Mouse (Mus musculus) G1E (cell line): ENCODE results near the gene Ube4b. TPM values are rescaled to one million over a fixed set of nuclear protein-coding genes. Genes with fewer than 3 reads are reported as not detected.

Experiments used
- ATAC-seq: 2 replicates; pipeline ENCODE4 v1.8.0; 2016; ENCODE audit warnings: mild to moderate bottlenecking; ENCODE audit not compliant: insufficient number of reproducible peaks, poor library complexity, low FRiP score, severe bottlenecking; ENCODE audit errors: extremely low read depth
- DNase-seq: peaks from one replicate; pipeline ENCODE4 v3.0.0; 2012; ENCODE audit warnings: low spot score
- H3K27me3 ChIP-seq: 2 replicates; pipeline ENCODE4 v1.6.1; 2012; ENCODE audit warnings: mild to moderate bottlenecking, low read length, inconsistent platforms; ENCODE audit not compliant: insufficient read depth
- H3K36me3 ChIP-seq: replicated peaks from 2 replicates; pipeline ENCODE3; 2012; ENCODE audit warnings: mild to moderate bottlenecking, inconsistent platforms
- H3K4me1 ChIP-seq: 2 replicates; pipeline ENCODE4 v1.6.1; 2012; ENCODE audit warnings: low read depth, low read length, inconsistent platforms, mixed read lengths; ENCODE audit not compliant: insufficient read depth
- H3K4me3 ChIP-seq: 2 replicates; pipeline ENCODE4 v1.5.1; 2012; ENCODE audit warnings: low read depth, mild to moderate bottlenecking, inconsistent platforms, low read length, moderate library complexity, mixed read lengths
- H3K9me3 ChIP-seq: replicated peaks from 2 replicates; pipeline ENCODE4 v1.6.1; 2012; ENCODE audit warnings: inconsistent platforms
- CTCF ChIP-seq: IDR thresholded peaks from 2 replicates; pipeline ENCODE4 v1.5.1; 2012; ENCODE audit warnings: low read depth, low read length, inconsistent platforms, mixed read lengths
- GATA1 ChIP-seq: IDR thresholded peaks from 2 replicates; pipeline ENCODE4 v1.6.1; 2012; ENCODE audit warnings: borderline replicate concordance, low read length, inconsistent platforms, mixed read lengths
- GATA2 ChIP-seq: IDR thresholded peaks from 2 replicates; pipeline ENCODE4 v1.6.1; 2012; ENCODE audit warnings: low read depth, low read length, inconsistent platforms, borderline replicate concordance
- POLR2AphosphoS5 ChIP-seq: IDR thresholded peaks from 2 replicates; pipeline ENCODE4 v1.6.1; 2012; ENCODE audit warnings: low read depth, low read length, inconsistent platforms; ENCODE audit not compliant: insufficient replicate concordance
- TAL1 ChIP-seq: conservative IDR thresholded peaks from 2 replicates; pipeline ENCODE4 v1.6.1; 2012; ENCODE audit warnings: low read depth, low read length, inconsistent platforms, mixed read lengths
- polyA plus RNA-seq: library from polyadenylated mRNA; stranded (reverse); fragments of >175 nt; gene quantifications from 2 replicates; pipeline ENCODE4 v1.2.3, GENCODE M21; 2012
- total RNA-seq, 2 experiments: library from RNA; stranded (forward) in 1 of 2; stranded (reverse) in 1 of 2; fragments of 200-1000 nt in 1 of 2; fragments of >200 nt in 1 of 2; fragmentation: Nextera tagmentation in 1 of 2; gene quantifications; 2 replicates each; pipeline ENCODE4 v1.2.3; 2014 to 2017

Ube4b gene
- total and polyA plus RNA-seq, 3 experiments: 51.9 to 346 (median 118) TPM

DNA sequence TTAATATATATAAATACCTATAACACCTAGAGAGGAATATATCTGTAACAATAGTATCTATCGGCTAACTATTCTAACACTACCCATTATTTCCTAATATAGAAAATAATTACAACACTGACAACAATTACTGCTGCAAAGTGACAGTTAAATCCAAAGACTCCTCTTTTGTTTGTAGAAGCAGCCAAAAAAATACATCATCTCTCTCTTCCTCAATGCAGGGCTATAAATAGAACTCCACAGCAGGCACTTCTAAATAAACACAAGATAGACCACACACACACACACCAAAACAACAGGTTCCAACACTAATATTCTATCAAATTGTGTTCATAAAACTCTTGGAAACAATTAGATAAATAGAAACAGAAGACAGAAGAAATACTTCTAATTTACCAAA is 140.9 kb downstream of the Ube4b start:
- TF ChIP-seq POLR2AphosphoS5: no peak
- no peak for TF ChIP-seq GATA2
- no peak for TF ChIP-seq CTCF
- TF ChIP-seq TAL1: no peak
- no peak for TF ChIP-seq GATA1
- Histone ChIP-seq H3K36me3 (peaks cover 11% of the 10 kb centered on the region), H3K27me3 (no peaks in the 10 kb centered on the region)

DNA sequence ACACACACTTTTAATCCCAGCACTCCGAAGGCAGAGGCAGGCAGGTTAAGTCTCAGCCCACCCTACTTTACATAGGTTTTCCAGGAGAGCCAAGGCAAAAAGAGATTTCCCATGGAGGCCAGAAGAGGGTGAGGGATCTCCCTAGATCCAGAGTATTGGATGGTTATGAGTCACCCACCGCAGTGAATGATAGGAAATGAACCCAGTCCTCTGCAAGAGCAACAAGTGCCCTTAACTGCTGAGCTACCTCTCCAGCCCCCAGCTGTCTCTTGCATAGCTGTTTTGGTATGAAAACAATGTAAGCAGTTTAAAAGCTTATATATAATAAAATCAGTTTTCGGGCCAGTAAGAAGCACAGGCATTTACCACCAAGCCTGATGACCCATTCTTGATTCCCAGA is 143.5 kb downstream of the Ube4b start:
- H3K36me3 ChIP-seq: peaks cover 2% of the 10 kb centered on the region
- ATAC-seq (no peak), DNase-seq (no peak)
- H3K9me3 ChIP-seq: no peaks in the 10 kb centered on the region
- H3K4me3 ChIP-seq: no peak overlapping the region
- H3K4me1 ChIP-seq: peaks cover 11% of the 10 kb centered on the region
- no peaks in the 10 kb centered on the region for H3K27me3 ChIP-seq
- TF ChIP-seq GATA2: no peak

More for the DNA sequence above, 140.9 kb downstream of the Ube4b start:
- Histone ChIP-seq H3K9me3 (no peaks in the 10 kb centered on the region), H3K4me3 (no peak overlapping the region), H3K4me1 (peaks cover 15% of the 10 kb centered on the region)
- ATAC-seq (no peak), DNase-seq (no peak)

DNA sequence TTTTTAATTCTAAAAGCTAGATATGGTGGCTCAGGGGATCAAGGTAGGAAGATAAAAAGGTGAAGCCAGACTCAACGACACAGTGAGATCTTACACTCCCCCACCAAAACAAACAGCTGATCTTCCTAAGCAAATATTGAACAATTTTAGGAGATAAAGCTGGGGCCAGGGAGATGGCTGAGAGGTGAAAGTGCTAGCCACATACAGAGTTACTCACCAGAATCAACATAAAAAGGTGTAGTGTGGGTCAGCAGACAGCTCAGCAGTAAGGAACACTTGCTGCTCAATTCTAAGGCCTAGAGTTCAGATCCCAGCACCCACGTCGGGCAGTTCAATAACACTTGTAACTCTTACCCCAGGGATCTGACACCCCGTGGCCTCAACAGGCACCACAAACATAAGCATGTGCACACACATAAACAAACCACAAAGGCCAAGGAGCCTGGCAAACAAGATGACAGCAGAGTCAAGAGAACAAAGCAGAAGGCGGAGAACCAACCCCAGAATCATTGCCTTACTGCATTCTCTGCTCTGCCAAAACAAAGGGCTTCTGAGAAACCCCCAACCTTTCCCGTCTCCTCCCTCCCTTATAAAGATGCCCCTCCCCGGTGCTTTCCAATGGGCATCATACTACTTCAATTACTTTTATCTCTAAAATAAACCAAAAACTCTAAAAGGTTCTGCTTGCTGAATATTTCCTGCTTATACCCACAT is 144.4 kb downstream of the Ube4b start:
- Histone ChIP-seq H3K27me3 (no peaks in the 10 kb centered on the region), H3K36me3 (peaks cover 2% of the 10 kb centered on the region), H3K4me1 (peaks cover 11% of the 10 kb centered on the region), H3K9me3 (no peaks in the 10 kb centered on the region), H3K4me3 (no peak overlapping the region)
- no peak for TF ChIP-seq POLR2AphosphoS5
- TF ChIP-seq TAL1: no peak
- no peak for TF ChIP-seq GATA1
- TF ChIP-seq GATA2: no peak
- TF ChIP-seq CTCF: no peak
- ATAC-seq: no peak
- DNase-seq: no peak

Other genes with a start within 250 kb of the Ube4b start
- gene Kif1b, start 119.1 kb downstream of the Ube4b start, total RNA-seq (2014; fragmentation: Nextera tagmentation): 34.6 and 43.0 TPM in 2 replicates
- gene Kif1b, start 119.1 kb downstream of the Ube4b start, total RNA-seq (2017): 32.7 and 32.9 TPM in 2 replicates
- gene Kif1b, start 119.1 kb downstream of the Ube4b start, polyA plus RNA-seq: 2.6 and 3.6 TPM in 2 replicates
- not detected in 2 replicates for gene Rbp7, start 28.2 kb upstream of the Ube4b start, total RNA-seq (2014; fragmentation: Nextera tagmentation)
- not detected in 2 replicates for gene Rbp7, start 28.2 kb upstream of the Ube4b start, total RNA-seq (2017)
- gene Rbp7, start 28.2 kb upstream of the Ube4b start, polyA plus RNA-seq: not detected in 2 replicates
- not detected in 2 replicates for gene Tmem274, start 50.6 kb upstream of the Ube4b start, total RNA-seq (2014; fragmentation: Nextera tagmentation)
- gene Tmem274, start 50.6 kb upstream of the Ube4b start, total RNA-seq (2017): not detected in 2 replicates
- not detected in 2 replicates for gene Tmem274, start 50.6 kb upstream of the Ube4b start, polyA plus RNA-seq
- 6.3 and 10.8 TPM in 2 replicates for gene Nmnat1, start 58.5 kb upstream of the Ube4b start, total RNA-seq (2014; fragmentation: Nextera tagmentation)
- gene Nmnat1, start 58.5 kb upstream of the Ube4b start, total RNA-seq (2017): 8.5 and 10.5 TPM in 2 replicates
- 1.3 and 2.0 TPM in 2 replicates for gene Nmnat1, start 58.5 kb upstream of the Ube4b start, polyA plus RNA-seq
- gene Lzic, start 58.5 kb upstream of the Ube4b start, total RNA-seq (2014; fragmentation: Nextera tagmentation): 21.7 and 22.7 TPM in 2 replicates
- 50.7 and 54.8 TPM in 2 replicates for gene Lzic, start 58.5 kb upstream of the Ube4b start, total RNA-seq (2017)
- 8.3 and 12.2 TPM in 2 replicates for gene Lzic, start 58.5 kb upstream of the Ube4b start, polyA plus RNA-seq
- 0.98 TPM in 1 of 2 replicates, not detected in the other for gene Ctnnbip1, start 91.5 kb upstream of the Ube4b start, total RNA-seq (2014; fragmentation: Nextera tagmentation)
- 0.87 and 1.3 TPM in 2 replicates for gene Ctnnbip1, start 91.5 kb upstream of the Ube4b start, total RNA-seq (2017)
- gene Ctnnbip1, start 91.5 kb upstream of the Ube4b start, polyA plus RNA-seq: 1.4 and 2.9 TPM in 2 replicates
- 0.19 and 0.38 TPM in 2 replicates for gene Clstn1, start 159.7 kb upstream of the Ube4b start, total RNA-seq (2014; fragmentation: Nextera tagmentation)
- gene Clstn1, start 159.7 kb upstream of the Ube4b start, total RNA-seq (2017): 0.22 and 0.41 TPM in 2 replicates
- gene Clstn1, start 159.7 kb upstream of the Ube4b start, polyA plus RNA-seq: 2.3 and 2.5 TPM in 2 replicates